Mouse (Mus musculus) intestine, embryonic 14.5 days (tissue): ENCODE results near the gene Ctss. TPM values are rescaled to one million over a fixed set of nuclear protein-coding genes. Genes with fewer than 3 reads are reported as not detected.
"Not testable (repeated sequence)": the region's sequence is repeated elsewhere in the genome, so short reads cannot be mapped to it uniquely, and the experiment has no call there.

ENCODE experiments used
- ATAC-seq: fragments of 200-750 bp; cut with Nextera tagmentation; replicated peaks from 2 replicates; pipeline ENCODE4 v1.8.0; 2017; ENCODE audit warnings: low read depth, moderate number of reproducible peaks, moderate TSS enrichment, moderate library complexity; ENCODE audit not compliant: low FRiP score, low TSS enrichment
- DNase-seq: peaks from one replicate; pipeline ENCODE4 v3.0.0-alpha.2; 2018; ENCODE audit warnings: low spot score
- H3K27ac ChIP-seq: fragments of 300-500 bp; sonication (generic); 2 replicates; pipeline ENCODE4 v1.5.1; 2014; ENCODE audit warnings: low read depth, mild to moderate bottlenecking, control low read depth
- H3K27me3 ChIP-seq: fragments of 300-500 bp; sonication (generic); replicated peaks from 2 replicates; pipeline ENCODE4 v1.6.1; 2014; ENCODE audit warnings: low read length, control low read depth; ENCODE audit not compliant: control insufficient read depth, insufficient read depth
- H3K36me3 ChIP-seq: fragments of 300-500 bp; sonication (generic); 2 replicates; pipeline ENCODE4 v1.6.1; 2014; ENCODE audit warnings: low read length, control low read depth; ENCODE audit not compliant: control insufficient read depth, insufficient read depth
- H3K4me1 ChIP-seq: fragments of 300-500 bp; sonication (generic); replicated peaks from 2 replicates; pipeline ENCODE4 v1.6.1; 2014; ENCODE audit warnings: low read length, control low read depth, mixed read lengths; ENCODE audit not compliant: control insufficient read depth, insufficient read depth
- H3K4me2 ChIP-seq: fragments of 300-500 bp; sonication (generic); 2 replicates; pipeline ENCODE4 v1.6.1; 2014; ENCODE audit warnings: low read length
- H3K4me3 ChIP-seq: fragments of 300-500 bp; sonication (generic); 2 replicates; pipeline ENCODE4 v1.5.1; 2014; ENCODE audit warnings: low read depth, low read length, control low read depth, mixed read lengths
- H3K9ac ChIP-seq: fragments of 300-500 bp; sonication (generic); 2 replicates; pipeline ENCODE4 v1.6.1; 2014; ENCODE audit warnings: mild to moderate bottlenecking, low read length
- H3K9me3 ChIP-seq: fragments of 300-500 bp; sonication (generic); 2 replicates; pipeline ENCODE4 v1.6.1; 2016; ENCODE audit warnings: low read length, control low read depth; ENCODE audit not compliant: control insufficient read depth
- WGBS: fragments of 180-500 bp; shearing (Covaris S2); extraction: QIAGEN DNeasy Blood & Tissue Kit; methylation state at CpG from one replicate; pipeline ENCODE4 v1.1.7; 2014; 5-methylcytosine and 5-hydroxymethylcytosine counted together
- polyA plus RNA-seq: library from polyadenylated mRNA; unstranded; fragments of >200 nt; fragmentation: Nextera tagmentation; extraction: Ambion mirVana; gene quantifications from 2 replicates; pipeline ENCODE4 v1.2.1, GENCODE M21; 2014

Gene Ctss
- polyA plus RNA-seq, 1 experiment from 2014 or later = 26.6 TPM

GRCm38 (mm10) chr3:95541186-95541585 is 14.6 kb downstream of the Ctss start:
- not testable (repeated sequence) for H3K9ac ChIP-seq, H3K36me3 ChIP-seq, DNase-seq, H3K9me3 ChIP-seq, H3K4me2 ChIP-seq, ATAC-seq, H3K27ac ChIP-seq, H3K4me3 ChIP-seq, H3K27me3 ChIP-seq, H3K4me1 ChIP-seq
- 67% methylated on average over 2 of the region's 2 CpGs for WGBS

GRCm38 (mm10) chr3:95542171-95542570 is 15.6 kb downstream of the Ctss start:
- no peaks in the 10 kb centered on the region for H3K27me3 ChIP-seq
- no peak overlapping the region for H3K4me2 ChIP-seq
- no peaks in the 10 kb centered on the region for H3K36me3 ChIP-seq
- H3K9ac ChIP-seq = no peak overlapping the region
- DNase-seq (no peak), ATAC-seq (no peak)
- no peaks in the 10 kb centered on the region for H3K9me3 ChIP-seq
- H3K4me1 ChIP-seq = no peaks in the 10 kb centered on the region
- no peak overlapping the region for H3K27ac ChIP-seq
- no peak overlapping the region for H3K4me3 ChIP-seq

GRCm38 (mm10) chr3:95542981-95543380 is 16.4 kb downstream of the Ctss start:
- no peaks in the 10 kb centered on the region for H3K4me1 ChIP-seq
- no peaks in the 10 kb centered on the region for H3K9me3 ChIP-seq
- H3K4me3 ChIP-seq = no peak overlapping the region
- 71% methylated on average over 7 of the region's 7 CpGs for WGBS
- DNase-seq (no peak), ATAC-seq (no peak)
- H3K4me2 ChIP-seq = no peak overlapping the region
- H3K27ac ChIP-seq = no peak overlapping the region
- no peak overlapping the region for H3K9ac ChIP-seq
- H3K27me3 ChIP-seq = no peaks in the 10 kb centered on the region
- H3K36me3 ChIP-seq = no peaks in the 10 kb centered on the region

- DNase-seq (no peak), ATAC-seq (no peak)
- H3K9me3 ChIP-seq = no peaks in the 10 kb centered on the region
- H3K27ac ChIP-seq = no peak overlapping the region
- H3K9ac ChIP-seq = no peak overlapping the region
- H3K4me2 ChIP-seq = no peak overlapping the region
- no peaks in the 10 kb centered on the region for H3K27me3 ChIP-seq
- no peak overlapping the region for H3K4me3 ChIP-seq
- H3K36me3 ChIP-seq = no peaks in the 10 kb centered on the region
- no peaks in the 10 kb centered on the region for H3K4me1 ChIP-seq
- WGBS = 84% methylated on average over 1 of the region's 1 CpGs
Measured at GRCm38 (mm10) chr3:95550176-95550575, 23.6 kb downstream of the Ctss start.

- no peak overlapping the region for H3K4me2 ChIP-seq
- H3K9me3 ChIP-seq = no peaks in the 10 kb centered on the region
- H3K27ac ChIP-seq = no peak overlapping the region
- no peaks in the 10 kb centered on the region for H3K27me3 ChIP-seq
- WGBS = 46% methylated on average over 3 of the region's 3 CpGs
- no peak overlapping the region for H3K4me3 ChIP-seq
- DNase-seq (no peak), ATAC-seq (no peak)
- H3K4me1 ChIP-seq = no peaks in the 10 kb centered on the region
- H3K36me3 ChIP-seq = no peaks in the 10 kb centered on the region
- H3K9ac ChIP-seq = no peak overlapping the region
Measured at GRCm38 (mm10) chr3:95553986-95554385, 27.4 kb downstream of the Ctss start.

GRCm38 (mm10) chr3:95559437-95559836 is 32.9 kb downstream of the Ctss start, which contains the start of gene Hormad1:
TSS of gene Hormad1 (plus strand) at chr3:95559677.
- WGBS = 88% methylated on average over 27 of the region's 27 CpGs
- Histone ChIP-seq H3K4me1 (no peaks in the 10 kb centered on the region), H3K9me3 (no peaks in the 10 kb centered on the region), H3K4me2 (no peak within 1 kb of the TSS), H3K9ac (no peak within 1 kb of the TSS), H3K36me3 (no peaks in the 10 kb centered on the region), H3K4me3 (no peak within 1 kb of the TSS), H3K27me3 (no peaks in the 10 kb centered on the region), H3K27ac (no peak within 1 kb of the TSS)
- DNase-seq = no peak
- ATAC-seq = no peak

GRCm38 (mm10) chr3:95560738-95561137 is 34.2 kb downstream of the Ctss start:
- no peak for DNase-seq
- Histone ChIP-seq H3K27ac (no peak overlapping the region), H3K4me3 (no peak overlapping the region), H3K36me3 (no peaks in the 10 kb centered on the region), H3K27me3 (no peaks in the 10 kb centered on the region), H3K9ac (no peak overlapping the region), H3K4me2 (no peak overlapping the region), H3K9me3 (no peaks in the 10 kb centered on the region), H3K4me1 (no peaks in the 10 kb centered on the region)
- WGBS = 92% methylated on average over 3 of the region's 3 CpGs
- no peak for ATAC-seq

GRCm38 (mm10) chr3:95561826-95562225 is 35.2 kb downstream of the Ctss start:
- WGBS = 72% methylated on average over 2 of the region's 2 CpGs
- ATAC-seq (no peak), DNase-seq (no peak)
- Histone ChIP-seq H3K36me3 (no peaks in the 10 kb centered on the region), H3K27ac (no peak overlapping the region), H3K4me1 (no peaks in the 10 kb centered on the region), H3K4me2 (no peak overlapping the region), H3K4me3 (no peak overlapping the region), H3K9ac (no peak overlapping the region), H3K27me3 (no peaks in the 10 kb centered on the region), H3K9me3 (no peaks in the 10 kb centered on the region)

- Histone ChIP-seq H3K4me1 (no peaks in the 10 kb centered on the region), H3K4me2 (no peak overlapping the region), H3K27me3 (no peaks in the 10 kb centered on the region), H3K9ac (no peak overlapping the region), H3K27ac (no peak overlapping the region), H3K9me3 (no peaks in the 10 kb centered on the region), H3K4me3 (no peak overlapping the region), H3K36me3 (no peaks in the 10 kb centered on the region)
- ATAC-seq = no peak
- DNase-seq = no peak
- WGBS = 91% methylated on average over 3 of the region's 3 CpGs
Measured at GRCm38 (mm10) chr3:95569585-95569984, 43.0 kb downstream of the Ctss start.
